Mouse (Mus musculus) erythroblast, embryonic 14.5 days (primary cell): ENCODE measurements around the gene Rasl11b.

Source experiments
- GATA1 ChIP-seq: IDR thresholded peaks from 2 replicates; pipeline ENCODE4 v1.6.1; 2012; ENCODE audit warnings: low read length, inconsistent platforms, mixed read lengths
- TAL1 ChIP-seq: IDR thresholded peaks from 3 replicates; pipeline ENCODE4 v1.6.1; 2012; ENCODE audit warnings: low read length, inconsistent platforms, mixed read lengths

- TF ChIP-seq GATA1 = no peak
- no peak for TF ChIP-seq TAL1
Measured at GRCm38 (mm10) chr5:74183118-74183517, 12.0 kb upstream of the Rasl11b start.
